Mouse (Mus musculus) embryo, embryonic 10 days (tissue): ENCODE results near the gene Nxnl1.

ENCODE experiments used
- DNase-seq: peaks from one replicate; pipeline ENCODE4 v3.0.0-alpha.2; 2015; ENCODE audit warnings: low spot score

The Nxnl1 gene

DNA sequence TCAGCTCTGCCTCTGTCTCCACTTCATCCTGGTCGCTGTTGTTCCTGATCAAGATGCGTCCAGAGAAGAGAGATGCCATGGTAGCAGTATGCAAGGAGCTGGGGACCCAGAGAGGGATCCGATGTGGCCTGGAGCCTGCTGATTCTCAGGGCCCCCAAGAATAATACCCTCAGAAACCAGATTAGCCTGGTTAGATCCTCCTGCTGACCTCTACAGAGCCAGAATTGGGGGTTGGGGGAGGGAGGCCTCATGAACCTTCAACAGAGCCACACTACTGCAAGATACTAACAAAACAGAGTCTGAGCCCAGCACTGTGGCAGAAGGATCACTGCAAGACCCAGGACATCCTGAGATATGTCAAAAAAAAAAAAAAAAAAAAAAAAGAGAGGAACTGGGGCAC lies at the start of gene Nxnl1:
Nxnl1 (minus strand) TSS at position 101 of the 400 bp plus-strand sequence.
- DNase-seq: no peak

DNA sequence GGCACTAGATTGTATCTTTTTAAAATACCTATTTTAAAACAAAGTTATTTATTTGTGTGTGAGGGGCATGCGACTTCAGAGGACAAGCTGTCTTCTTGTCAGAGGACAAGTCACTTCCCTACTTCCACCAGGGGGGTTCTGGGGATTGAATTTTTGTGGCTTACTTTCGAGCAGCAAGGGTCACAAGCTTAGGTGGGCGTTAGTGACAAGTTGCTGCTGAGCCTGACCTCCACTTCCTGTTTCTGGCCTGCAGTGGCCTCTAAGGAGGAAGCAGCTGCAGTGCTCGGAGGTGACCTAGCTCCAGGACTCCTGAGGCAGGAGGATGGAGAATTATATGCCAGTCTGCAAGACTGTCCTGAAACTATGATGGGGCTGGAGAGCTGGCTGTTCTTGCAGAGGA lies 47.0 kb upstream of the Nxnl1 start:
- no peak for DNase-seq

DNA sequence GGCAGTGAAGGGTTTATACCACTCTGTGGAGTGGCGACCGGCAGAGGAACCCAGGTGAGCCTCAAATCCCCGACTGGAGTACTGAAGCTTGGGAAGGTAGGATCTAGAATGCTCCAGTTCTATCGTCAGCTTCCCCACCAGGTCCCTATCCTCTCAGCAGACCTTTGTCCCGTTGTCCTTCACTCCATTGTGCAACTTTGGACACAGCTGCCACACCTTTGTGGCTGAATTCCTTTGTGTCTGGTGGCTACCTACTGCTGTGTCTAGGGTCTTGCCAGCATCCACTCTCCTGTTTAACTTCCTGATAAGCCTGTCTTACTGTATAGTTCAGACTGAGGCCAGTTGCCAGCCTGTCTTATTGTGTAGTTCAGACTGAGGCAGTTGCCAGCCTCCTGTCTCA lies 45.7 kb upstream of the Nxnl1 start:
- DNase-seq: no peak

DNA sequence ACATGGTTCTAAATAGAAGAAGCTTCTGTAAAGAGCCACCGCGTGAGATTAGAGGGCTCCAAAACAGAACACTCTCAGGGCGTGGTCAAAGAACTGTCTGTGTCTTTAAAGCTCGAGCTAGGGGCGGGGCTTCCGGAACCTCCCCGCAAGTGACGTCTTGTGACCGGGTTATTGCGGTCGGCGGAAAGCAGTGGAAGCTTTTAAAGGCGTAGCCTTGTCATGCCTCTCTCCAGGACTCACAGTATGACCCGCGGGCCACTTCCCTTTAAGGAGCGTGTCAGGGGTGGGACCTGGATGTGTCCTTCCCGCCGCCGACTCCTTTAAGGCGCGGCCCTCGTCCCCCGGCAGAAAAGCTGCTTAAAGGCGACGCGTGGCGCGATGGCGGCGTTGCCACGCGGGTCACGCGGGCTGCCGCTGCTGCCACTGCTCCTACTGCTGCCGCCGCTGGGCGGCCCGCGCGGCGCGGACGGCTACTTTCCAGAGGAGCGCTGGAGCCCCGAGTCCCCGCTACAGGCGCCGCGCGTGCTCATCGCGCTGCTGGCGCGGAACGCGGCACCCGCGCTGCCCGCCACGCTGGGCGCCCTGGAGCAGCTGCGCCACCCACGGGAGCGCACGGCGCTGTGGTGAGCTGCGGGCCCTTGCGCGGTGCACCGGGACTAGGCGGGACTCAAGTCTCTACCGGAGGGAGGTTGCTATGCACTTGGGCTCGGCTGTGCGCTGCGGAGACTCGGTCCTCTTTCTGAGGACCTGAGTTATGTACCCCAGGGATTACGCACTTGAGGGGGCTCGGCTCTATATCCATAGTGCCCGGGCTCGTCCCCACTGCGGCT lies 44.6 kb upstream of the Nxnl1 start, which contains the start of gene Colgalt1:
Colgalt1 (plus strand) TSS at position 177 of the 830 bp plus-strand sequence.
- DNase-seq: peak; percentile 98

DNA sequence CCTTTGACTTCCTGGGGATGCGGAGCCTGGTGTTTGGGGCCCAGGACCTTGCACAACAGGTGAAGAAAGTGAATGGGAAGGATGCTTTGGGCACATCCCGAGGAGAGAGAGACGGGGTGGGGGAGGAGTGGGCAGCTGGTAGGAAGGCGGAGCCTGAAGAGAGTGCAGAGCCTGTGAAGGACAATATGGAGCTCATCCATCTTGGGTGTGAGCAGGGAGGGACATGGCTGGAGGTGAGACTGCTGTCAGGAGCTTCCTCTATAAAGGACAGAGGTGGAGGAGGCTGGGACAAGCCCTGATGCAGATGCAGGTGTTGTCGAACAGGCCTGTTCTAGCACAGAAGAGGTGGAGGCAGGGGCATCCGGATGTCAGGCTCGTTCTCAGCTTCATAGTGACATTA lies 37.6 kb upstream of the Nxnl1 start:
- no peak for DNase-seq

DNA sequence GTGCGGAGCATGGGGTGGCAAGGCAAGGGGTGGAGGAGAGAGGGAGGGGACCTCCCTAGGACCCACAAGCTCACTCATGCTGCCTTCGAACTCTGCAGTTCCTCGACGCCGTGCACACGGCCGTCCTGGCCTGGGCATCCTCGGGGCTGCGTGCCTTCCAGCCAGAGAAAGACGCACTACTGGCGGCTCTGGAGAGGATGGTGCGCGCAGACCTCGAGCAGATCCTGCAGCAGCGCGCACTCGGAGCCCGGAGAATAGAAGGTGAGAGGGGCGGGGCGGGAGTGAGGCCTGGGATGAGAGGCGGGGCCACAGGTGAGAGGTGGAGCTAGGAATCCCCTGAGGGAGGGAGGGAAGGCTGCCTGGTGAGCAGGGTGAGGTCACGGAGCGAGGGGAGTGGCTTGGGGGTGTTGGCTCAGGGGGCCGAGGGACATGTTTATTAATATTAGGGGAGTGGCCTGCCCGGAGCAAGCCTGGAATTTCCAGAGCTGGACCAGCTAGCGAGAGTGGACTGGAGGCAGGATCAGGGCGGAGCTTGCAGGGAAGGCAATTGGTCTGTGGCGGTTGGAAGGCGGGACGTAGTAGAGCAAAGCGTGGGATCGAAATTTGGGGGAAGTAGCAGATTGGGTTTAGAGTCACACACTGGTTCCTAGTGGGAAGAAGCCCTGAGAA lies 36.4 kb upstream of the Nxnl1 start:
- peak; percentile 78 for DNase-seq

DNA sequence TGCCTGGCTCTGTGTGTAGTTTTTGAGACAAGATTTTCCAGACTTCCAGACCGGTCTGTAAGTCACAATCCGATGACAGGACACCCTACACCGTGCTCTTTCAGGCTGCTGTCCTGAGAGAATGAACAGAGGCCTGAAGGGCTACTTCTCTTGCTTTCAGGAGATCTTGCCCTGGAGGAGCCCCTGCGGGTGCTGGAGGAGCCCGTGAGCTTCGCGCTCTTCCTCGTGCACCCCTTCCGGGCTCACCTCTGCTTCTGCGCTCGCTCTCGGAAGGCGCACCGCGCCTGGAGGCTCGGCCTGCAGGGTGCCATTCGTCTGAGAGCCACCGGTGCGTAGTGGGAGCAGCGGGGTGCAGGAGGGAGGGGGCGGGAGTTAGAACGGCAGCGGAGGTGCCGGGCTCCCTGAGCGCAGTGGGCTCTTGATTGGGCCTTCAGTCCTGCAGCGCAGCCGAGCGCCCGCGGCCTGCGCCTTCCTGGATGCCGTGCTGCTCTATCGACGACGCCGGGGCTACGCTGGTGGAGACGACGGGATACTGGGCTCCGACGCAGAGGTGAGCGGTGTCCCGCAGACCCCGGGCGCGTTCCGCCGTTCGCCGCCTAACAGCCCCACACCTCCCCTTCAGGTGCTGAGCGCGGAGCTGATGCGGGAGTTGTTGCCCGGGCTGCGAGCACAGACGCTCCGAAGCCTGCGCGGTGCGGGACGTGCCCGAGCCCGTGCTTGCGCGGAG lies 35.7 kb upstream of the Nxnl1 start:
- DNase-seq: no peak

DNA sequence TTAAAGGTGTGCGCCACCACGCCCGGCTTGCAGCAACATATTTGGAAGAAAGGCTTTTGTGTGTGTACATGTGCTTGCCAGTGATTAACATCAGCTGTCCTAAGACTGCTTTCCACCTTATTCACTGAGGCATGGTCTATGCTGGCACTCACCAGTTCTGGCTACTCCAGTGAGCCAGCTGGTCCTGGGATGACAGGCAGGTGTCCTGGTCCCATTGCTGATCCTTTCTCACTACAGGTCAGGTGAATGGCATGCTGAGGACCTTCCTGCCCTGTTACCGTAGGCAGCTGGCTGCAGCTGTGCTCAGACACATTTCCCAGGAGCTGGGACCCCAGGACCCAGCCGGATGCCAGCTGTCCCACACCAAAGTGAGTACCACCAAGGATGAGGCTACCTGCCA lies 32.4 kb upstream of the Nxnl1 start:
- DNase-seq: no peak

DNA sequence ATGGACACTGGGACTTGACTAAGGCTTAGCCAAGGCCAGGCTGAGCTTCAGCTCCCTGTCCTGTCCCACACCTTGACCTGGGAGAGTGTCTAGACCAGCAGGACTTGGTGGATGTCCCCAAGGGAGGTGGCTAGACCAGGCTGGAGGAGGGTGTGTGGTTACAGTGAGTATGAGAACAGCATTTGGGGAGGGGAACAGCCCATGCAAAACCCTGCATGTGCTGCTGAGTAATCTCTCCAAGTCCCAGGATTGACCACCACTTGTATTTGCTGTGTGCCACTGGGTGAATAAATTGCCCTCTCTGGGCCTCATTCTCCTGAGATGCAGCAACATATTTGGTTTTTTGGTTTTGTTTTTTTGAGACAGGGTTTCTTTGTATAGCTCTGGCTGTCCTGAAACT lies 32.0 kb upstream of the Nxnl1 start:
- DNase-seq: no peak

DNA sequence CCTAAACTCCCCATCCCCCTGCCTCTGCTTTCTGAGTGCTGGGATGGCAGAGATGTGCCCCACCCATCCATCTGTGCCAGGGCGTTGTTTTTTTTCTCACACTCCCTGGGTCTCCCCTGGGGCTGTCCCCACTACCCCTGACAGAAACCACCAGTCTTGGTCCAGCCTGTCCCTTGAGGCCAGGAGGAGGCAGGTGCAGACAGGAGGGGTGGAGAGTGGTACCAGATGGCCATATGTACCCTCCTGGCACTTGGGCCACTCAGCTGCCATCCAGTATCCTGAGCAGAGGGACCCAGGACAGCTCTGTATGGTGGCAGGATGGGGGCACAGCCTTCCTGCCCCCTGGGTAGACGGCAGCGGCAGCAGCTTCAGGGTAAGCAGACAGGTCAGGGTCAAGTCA lies 31.1 kb upstream of the Nxnl1 start, which contains the start of gene Fam129c:
Fam129c (plus strand) TSS at position 198 of the 400 bp plus-strand sequence.
- DNase-seq: no peak

DNA sequence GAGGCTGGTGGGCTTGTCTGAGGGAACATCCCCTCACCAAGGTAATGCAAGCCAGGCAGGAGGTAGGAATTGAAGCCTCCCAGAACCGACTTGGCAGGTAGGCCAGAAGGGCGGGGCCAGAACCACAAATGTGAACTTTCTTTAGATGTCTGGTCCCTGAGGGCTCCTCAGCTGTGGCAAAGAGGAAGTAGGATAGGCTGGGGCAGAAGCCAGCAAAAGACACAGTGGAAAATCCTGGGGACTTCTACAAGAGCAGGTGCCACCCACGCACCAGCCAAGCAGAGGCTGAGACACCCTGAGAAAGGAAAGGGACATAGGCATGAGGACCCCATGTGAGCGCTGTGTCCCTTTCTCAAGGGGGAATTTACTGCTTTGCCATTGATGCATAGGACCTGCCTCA lies 30.4 kb upstream of the Nxnl1 start:
- no peak for DNase-seq

DNA sequence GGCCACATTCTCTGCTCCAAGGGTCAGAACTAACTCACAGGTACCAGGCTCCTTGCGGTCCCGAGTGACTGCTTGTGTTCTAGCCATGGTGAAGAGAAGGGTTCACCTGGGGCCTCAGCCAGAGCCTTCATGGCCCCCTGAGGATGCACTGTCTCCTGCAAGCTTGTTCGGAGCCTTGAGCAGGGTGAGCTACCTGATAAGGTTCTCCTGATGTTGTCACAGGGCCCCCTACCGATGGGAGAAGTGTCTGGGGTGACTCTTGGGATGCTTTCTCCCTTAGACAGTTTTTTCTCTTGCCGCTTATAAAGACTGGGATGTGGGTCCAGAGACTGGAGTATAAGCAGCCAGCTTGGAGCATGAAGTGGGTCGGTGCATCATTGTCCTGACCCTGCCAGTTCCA lies 30.0 kb upstream of the Nxnl1 start:
- DNase-seq: no peak

DNA sequence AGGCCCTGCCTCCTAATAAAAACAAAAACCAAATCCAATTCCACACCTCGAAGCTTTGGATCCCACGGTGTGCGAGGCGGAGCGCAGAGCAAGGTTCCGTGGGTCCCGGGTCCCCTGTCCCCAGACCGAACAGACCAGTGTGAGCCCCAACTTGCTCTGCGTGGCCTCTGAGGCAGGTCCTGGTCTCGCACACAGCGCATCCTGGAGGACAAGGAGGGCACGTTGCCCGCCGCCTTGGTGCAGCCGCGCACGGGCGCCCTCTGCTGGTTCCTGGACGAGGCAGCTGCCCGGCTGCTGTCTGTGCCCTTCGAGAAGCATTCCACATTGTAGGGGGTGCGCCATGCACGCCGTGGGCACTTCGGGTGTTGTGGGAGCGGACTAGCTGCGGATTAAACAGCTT lies 29.5 kb upstream of the Nxnl1 start:
- peak; percentile 89 for DNase-seq

DNA sequence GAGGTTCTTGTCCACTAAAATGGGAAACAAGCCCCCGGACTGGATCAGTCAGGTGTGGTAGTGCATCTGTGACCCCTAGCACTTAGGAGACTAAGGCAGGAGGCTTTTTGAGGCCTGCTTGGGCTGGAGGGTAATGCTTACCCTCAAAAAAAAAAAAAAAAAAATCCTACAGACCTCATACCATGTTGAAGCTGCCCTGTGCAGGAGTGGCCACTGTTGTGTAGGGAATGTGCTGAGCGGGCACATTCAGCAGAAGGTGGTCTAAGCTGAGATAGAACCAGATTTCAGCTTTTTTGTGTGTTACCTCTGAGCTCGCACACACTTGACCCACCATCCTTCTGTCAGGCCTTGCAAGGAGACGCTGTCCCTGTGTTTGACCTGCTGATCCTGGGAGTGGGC lies 27.9 kb upstream of the Nxnl1 start:
- no peak for DNase-seq

DNA sequence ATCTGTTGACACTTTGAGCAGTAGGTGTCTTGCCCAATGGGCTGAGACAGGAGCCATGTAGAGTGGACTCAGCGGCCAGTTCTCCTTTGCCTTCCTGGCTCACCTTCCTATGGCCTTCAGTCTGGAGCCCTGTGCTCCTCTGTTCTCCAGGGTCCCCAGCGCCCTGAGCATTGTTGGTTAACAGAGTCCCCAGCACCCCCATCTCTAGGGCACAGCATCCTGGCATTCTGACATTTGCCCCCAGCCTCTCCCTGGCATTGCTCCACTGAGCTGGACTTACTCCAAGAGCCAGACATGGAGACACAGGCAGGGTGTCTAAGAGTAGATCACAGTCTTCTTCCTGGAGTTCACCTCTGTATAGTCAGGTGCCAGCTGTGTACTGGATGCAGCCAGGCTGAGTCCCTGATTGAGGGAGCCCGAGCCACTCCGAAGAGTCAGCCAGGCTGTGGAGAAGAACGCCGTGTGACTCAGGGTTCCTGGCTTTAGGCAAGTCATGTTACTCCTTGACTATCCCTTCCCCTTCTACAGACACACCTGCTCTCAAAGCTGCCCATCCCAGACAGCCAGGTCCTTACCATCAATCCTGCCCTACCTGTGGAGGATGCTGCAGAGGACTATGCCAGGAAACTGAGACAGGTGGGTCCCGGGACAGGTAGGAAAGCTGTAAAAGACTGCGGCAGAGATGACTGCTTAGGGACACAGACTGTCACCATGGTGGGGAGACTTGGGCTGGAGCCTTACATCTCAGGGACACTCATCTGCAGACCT lies 27.3 kb upstream of the Nxnl1 start:
- no peak for DNase-seq

DNA sequence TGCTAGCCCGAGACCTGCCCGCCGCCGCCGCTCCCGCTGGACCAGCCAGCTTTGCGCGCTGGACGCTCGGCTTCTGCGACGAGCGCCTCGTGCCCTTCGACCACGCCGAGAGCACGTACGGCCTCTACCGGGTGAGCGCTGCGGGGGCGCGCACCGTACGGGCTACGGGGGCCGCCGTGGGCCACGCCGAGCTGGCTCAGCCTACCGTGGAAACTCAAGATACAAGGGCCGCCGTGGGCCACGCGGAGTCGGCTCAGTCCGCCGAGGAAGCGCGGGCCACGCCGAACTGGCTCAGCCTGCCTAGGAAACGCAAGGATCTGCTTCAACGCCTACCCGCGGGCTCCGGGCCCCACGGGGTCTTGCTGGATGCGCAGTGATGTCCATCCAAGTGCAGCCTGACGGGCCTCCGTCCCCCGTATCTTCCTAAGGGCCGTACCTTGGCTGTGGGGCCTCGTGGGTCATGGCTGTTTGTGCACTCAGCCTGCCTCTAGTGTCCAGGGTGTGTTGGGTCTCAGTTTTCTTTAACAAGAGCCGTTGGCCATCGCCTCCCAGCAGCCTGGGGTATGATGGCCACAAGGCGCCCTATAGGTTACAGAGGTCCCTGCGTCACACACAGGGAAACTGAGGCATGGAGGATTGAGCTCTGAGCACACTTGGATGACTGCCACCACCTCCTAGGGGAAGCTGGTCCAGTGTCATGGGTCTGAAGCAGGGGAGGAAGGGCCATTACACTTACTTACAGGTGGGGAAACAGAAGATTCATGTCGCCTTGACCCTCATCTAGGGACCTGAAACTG lies 26.2 kb upstream of the Nxnl1 start:
- DNase-seq: peak; percentile 73

DNA sequence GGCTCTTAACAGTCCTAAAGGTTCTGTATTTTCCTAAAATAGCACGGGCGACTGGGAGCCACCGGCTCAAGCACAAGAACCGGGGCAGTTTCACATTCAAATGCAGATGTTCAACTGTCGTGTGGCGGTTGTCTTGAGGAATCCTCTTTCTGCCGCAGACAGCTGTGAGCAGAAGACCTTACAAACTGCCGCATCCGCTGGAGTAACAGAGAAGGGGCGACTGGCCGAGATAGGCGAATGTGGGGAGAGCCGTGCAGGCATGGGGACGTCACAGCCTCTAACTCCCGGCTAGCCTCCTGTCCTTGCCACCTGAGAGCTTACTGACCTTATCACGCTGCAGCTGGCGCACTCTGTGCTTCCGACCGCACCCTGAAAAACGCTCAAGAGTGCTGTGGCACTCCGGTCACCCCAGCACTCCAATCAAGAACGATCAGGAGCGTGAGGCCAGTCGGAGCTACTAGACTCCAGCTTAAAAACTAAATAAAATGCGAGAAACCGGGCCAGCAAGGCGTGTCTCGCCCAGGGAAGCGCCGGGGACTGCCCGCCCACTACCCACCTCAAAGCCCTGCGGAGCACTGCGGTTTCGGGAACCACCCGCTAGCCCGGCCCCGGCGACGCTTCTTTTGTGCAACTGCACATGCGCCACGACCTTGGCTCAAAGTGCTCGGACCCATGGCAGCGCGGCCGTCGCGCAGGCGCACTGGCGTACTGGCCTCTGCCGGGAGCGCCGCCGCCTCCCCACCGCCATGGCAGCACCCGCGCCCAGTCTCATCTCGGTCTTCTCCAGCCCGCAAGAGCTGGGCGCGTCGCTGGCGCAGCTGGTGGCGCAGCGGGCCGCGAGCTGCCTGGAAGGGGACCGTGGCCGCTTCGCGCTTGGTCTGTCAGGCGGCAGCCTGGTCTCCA lies 25.3 kb upstream of the Nxnl1 start, which contains the start of gene Pgls:
Pgls (plus strand) TSS at position 706 of the 903 bp plus-strand sequence.
- DNase-seq: peak; percentile 99

DNA sequence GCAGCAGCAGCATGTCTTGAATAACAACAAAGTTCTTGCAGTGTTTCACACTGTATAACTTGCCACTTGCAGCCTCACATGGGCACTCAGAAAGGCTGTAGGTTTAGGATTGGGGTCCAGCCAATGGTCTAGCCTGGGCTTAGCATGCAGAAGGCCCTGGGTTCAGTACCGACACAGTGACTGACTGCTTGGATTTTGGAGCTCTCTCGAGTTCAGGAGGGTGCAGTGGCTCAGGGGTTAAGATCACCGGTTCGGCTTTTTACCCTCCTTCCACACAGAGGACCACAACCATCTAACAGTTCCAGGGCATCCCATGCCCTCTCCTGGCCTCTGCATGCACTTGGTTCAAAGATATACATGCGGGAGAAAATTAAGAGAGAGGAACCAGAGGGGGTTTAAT lies 24.6 kb upstream of the Nxnl1 start:
- DNase-seq: no peak

DNA sequence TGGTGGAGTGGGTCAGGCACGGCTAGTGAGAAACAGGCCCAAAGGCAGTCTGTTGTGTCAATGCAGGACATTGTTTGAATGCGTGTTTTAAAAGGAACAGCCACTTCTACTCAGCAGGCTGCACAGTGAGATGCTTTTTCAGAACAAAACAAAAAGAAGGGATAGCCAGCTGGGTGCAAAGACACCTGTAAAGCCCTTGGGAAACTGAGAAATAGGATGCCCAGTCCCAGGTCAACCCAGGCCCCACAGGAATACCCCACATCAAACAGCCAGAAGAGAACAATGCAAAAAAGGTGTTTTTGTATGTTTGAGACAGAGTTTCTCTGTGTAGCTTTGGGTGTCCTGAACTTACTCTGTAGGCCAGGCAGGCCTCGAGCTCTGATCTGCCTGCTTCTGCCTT lies 22.4 kb upstream of the Nxnl1 start:
- no peak for DNase-seq

DNA sequence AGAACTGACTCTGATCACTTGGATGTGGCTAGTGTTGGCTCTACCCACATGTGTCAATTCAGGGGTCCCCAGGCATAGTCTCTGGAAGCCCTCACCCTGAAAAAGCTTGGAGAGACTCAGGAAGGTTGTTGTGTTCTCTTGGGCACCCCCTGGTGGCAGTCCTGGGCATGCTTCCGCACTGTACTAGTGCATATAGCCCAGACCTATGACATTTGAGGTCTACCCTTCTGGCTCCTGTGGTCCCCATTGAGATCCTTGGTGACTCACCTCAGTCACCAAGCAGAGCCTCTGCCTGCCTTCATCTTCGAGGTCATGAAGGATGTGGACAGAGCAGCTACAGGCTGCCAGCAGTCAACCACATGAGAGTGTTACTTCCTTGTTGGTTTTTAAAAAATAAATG lies 20.5 kb upstream of the Nxnl1 start:
- peak; percentile 51 for DNase-seq
